Mouse (Mus musculus) gastrocnemius, adult 18-20 months (tissue): ENCODE measurements around the gene Rgs3. TPM values are rescaled to one million over a fixed set of nuclear protein-coding genes. Genes with fewer than 3 reads are reported as not detected.

Experiments
- DNase-seq: peaks from one replicate; pipeline ENCODE4 v3.0.0; 2021; ENCODE audit warnings: low spot score
- total RNA-seq, 2 experiments: library from RNA; stranded (reverse); gene quantifications; 2 replicates each; pipeline ENCODE4 v1.2.3; 2021

The Rgs3 gene
- total RNA-seq, 2 experiments from 2014 or later, result 7.4 to 9.3 TPM

DNA sequence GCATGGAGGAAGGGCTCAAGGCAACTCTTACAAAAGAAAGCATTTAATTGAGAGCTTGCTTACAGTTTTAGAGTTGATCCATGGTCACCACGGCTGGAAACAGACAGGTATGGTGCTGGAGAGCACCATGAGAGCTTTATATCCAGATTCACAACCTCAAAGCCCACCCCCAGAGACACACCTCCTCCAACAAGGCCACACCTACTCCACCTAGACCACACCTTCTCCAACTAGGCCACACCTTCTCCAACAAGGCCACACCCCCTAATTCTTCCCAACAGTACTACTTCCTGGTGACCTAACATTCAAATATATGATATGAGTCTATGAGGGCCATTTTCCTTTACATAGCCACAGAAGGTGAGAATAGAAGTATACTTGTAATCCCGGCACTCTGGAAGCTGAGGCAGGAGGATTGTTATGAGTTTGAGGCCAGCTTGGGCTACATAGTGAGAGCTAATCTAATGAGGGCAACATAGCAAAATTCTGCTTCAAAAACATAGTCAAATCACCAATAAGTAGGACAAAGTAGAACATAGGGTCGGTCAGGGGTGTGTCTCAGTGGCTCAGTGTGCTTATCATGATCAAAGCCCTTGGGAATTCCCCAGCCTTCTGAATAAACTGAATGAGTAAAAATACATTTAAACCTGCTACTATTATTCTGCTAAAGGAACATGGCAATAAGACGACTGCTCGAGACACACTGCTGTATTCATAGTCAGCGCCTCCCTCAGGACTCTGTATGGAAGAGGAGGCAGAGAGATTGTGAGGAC, 180.8 kb downstream of the Rgs3 start:
- no peak for DNase-seq

DNA sequence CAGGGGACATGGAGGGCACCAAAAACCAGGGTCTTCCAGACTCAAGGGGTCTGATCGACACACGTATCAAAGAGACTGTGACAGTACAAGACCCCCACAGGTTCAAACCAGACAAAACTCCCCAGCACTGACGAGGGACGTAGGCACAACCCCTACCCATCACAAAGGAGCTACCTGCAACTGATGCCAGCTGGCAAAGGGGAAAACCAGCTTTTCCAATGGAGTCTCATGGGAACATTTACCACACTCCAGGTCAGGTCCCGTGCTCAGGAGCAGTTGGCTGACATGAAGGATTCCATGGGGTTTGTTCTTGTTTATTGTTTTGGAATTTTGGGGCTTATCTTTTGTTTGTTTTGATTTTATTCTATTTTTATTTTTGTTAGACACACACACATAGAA, 181.4 kb downstream of the Rgs3 start:
- DNase-seq, result no peak

DNA sequence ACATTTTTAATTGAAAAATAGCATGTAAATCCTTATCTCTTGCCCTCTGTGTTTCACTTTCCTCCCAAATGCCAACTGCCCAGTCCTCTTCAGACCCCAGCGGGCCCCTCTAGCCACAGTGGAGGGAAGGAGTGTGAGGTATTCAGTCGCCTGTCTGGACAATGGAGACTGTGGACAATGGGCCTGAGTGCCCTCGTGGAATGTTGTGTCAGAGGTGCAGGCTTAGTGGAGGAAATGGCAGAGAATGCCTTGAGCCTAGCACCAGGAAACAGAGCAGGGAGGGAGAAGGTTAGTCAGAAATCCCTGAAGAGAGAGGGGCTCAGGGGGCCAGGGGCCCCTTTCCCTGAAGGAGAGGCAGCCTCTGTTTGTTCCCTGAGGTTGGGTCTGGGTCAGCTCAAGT, 182.0 kb downstream of the Rgs3 start:
- no peak for DNase-seq

DNA sequence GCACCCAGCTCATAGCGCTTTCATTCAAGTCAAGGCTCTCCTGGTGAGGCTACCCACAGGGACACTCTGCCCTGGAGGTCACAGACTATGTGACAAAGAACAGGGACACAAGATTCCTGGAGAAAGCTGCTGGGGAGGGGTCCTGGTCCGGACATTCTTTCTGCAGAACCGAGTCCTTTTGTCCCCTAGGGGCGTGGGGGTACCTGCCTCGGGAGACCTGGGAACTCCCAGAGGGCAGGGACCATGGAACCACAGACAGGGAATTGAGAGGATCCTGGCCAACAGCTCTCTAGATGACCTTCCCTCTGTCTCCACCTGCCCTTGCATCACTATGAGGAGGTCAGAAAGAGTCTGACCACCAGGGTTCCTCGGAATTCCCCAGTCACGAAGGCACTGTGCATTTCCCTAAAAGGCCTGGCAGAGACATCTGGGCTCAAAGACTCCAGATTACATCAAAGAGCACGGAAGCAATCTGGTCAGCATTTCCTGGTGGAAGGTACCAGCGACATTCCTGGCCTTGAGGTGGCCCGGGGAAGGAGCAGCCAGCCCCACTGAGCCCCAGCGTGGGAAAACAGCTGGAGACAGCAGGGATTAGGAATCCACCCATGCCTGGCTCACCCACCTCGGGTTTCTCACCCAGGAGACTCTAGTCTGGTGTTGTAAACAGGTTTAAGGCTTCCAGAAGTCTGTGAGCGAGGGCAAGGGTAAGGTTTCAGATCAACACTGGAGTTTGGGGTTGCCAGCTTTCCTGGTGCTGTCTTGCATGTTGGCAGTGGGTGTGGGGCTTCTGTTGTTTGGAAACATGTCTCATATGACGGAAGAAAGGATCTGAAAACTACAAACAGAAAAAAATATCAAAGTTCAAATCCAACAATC, 183.5 kb downstream of the Rgs3 start:
- DNase-seq, result no peak

GRCm38 (mm10) chr4:62744534-62744956, 184.9 kb downstream of the Rgs3 start:
- DNase-seq, result no peak

GRCm38 (mm10) chr4:62744985-62745638, 185.5 kb downstream of the Rgs3 start:
- DNase-seq, result no peak

Other genes starting within 250 kb of the Rgs3 start
- 10 to 100 TPM; 11.5 to 11.6 TPM for gene Fkbp15, start 199.3 kb upstream of the Rgs3 start, total RNA-seq
- gene Slc31a1, start 199.1 kb upstream of the Rgs3 start, total RNA-seq, result 1 to 10 TPM; 8.5 to 9.7 TPM
- gene Cdc26, start 151.2 kb upstream of the Rgs3 start, total RNA-seq, result 10 to 100 TPM; 50.0 to 51.6 TPM
- 10 to 100 TPM; 16.1 to 17.3 TPM for gene Prpf4, start 151.1 kb upstream of the Rgs3 start, total RNA-seq
- not detected for gene Rnf183, start 124.6 kb upstream of the Rgs3 start, total RNA-seq
- under 1 TPM; 0.25 to 0.64 TPM for gene Wdr31, start 89.0 kb upstream of the Rgs3 start, total RNA-seq
- gene Bspry, start 79.8 kb upstream of the Rgs3 start, total RNA-seq, result not detected
- 1 to 10 TPM; 1.1 to 1.3 TPM for gene Hdhd3, start 56.4 kb upstream of the Rgs3 start, total RNA-seq
- gene Alad, start 39.9 kb upstream of the Rgs3 start, total RNA-seq, result 10 to 100 TPM; 29.5 to 32.4 TPM
- 10 to 100 TPM; 14.4 to 14.8 TPM for gene Pole3, start 34.8 kb upstream of the Rgs3 start, total RNA-seq
- under 1 TPM in 1 of 2 experiments, not detected in 1; 0.11 TPM for gene 4933430I17Rik, start 34.5 kb upstream of the Rgs3 start, total RNA-seq